Mouse (Mus musculus): ENCODE measurements around the gene Ccdc34.

Ccdc34 gene

GRCm38 (mm10) chr2:110017616-110018505, at the start of gene Ccdc34:
TSS of gene Ccdc34 (plus strand) at chr2:110017817.
- peak; percentile 98 for ATAC-seq (ENCODE audit: low TSS enrichment)

GRCm38 (mm10) chr2:109969381-109969780, 48.2 kb upstream of the Ccdc34 start:
- no peak for ATAC-seq (ENCODE audit: low TSS enrichment)

GRCm38 (mm10) chr2:109969926-109970532, 47.6 kb upstream of the Ccdc34 start:
- no peak for ATAC-seq (ENCODE audit: low TSS enrichment)

- no peak for ATAC-seq (ENCODE audit: low TSS enrichment)
Measured at GRCm38 (mm10) chr2:109970744-109971410, 46.7 kb upstream of the Ccdc34 start.

- no peak for ATAC-seq (ENCODE audit: low TSS enrichment)
Measured at GRCm38 (mm10) chr2:109972310-109972709, 45.3 kb upstream of the Ccdc34 start.

- no peak for ATAC-seq (ENCODE audit: low TSS enrichment)
Measured at GRCm38 (mm10) chr2:109972922-109973321, 44.7 kb upstream of the Ccdc34 start.

GRCm38 (mm10) chr2:109974807-109975206, 42.8 kb upstream of the Ccdc34 start:
- no peak for ATAC-seq (ENCODE audit: low TSS enrichment)

- no peak for ATAC-seq (ENCODE audit: low TSS enrichment)
Measured at GRCm38 (mm10) chr2:109976181-109976580, 41.4 kb upstream of the Ccdc34 start.

GRCm38 (mm10) chr2:109977322-109977721, 40.3 kb upstream of the Ccdc34 start:
- no peak for ATAC-seq (ENCODE audit: low TSS enrichment)

GRCm38 (mm10) chr2:109979209-109979608, 38.4 kb upstream of the Ccdc34 start:
- no peak for ATAC-seq (ENCODE audit: low TSS enrichment)

GRCm38 (mm10) chr2:109983435-109983834, 34.2 kb upstream of the Ccdc34 start:
- ATAC-seq (ENCODE audit: low TSS enrichment), result no peak

GRCm38 (mm10) chr2:109984930-109985329, 32.7 kb upstream of the Ccdc34 start:
- ATAC-seq (ENCODE audit: low TSS enrichment), result no peak

- ATAC-seq (ENCODE audit: low TSS enrichment), result peak; percentile 48; the same call in 1 of the 2 replicates
Measured at GRCm38 (mm10) chr2:109985560-109985959, 32.1 kb upstream of the Ccdc34 start.

GRCm38 (mm10) chr2:109986036-109986785, 31.4 kb upstream of the Ccdc34 start:
- peak; percentile 43 for ATAC-seq (ENCODE audit: low TSS enrichment)

GRCm38 (mm10) chr2:109987946-109988345, 29.7 kb upstream of the Ccdc34 start:
- ATAC-seq (ENCODE audit: low TSS enrichment), result no peak

GRCm38 (mm10) chr2:109989196-109989595, 28.4 kb upstream of the Ccdc34 start:
- ATAC-seq (ENCODE audit: low TSS enrichment), result no peak

- no peak for ATAC-seq (ENCODE audit: low TSS enrichment)
Measured at GRCm38 (mm10) chr2:109989679-109990473, 27.7 kb upstream of the Ccdc34 start.

GRCm38 (mm10) chr2:109991754-109992153, 25.9 kb upstream of the Ccdc34 start:
- ATAC-seq (ENCODE audit: low TSS enrichment), result no peak

- no peak for ATAC-seq (ENCODE audit: low TSS enrichment)
Measured at GRCm38 (mm10) chr2:109992448-109993073, 25.1 kb upstream of the Ccdc34 start.

- ATAC-seq (ENCODE audit: low TSS enrichment), result no peak
Measured at GRCm38 (mm10) chr2:109993404-109993803, 24.2 kb upstream of the Ccdc34 start.
